Mouse (Mus musculus): ENCODE data around the gene Rel.
A peak's percentile ranks its signal among the peaks of the same experiment; 100 is the strongest.

The Rel gene

GRCm38 (mm10) chr11:23746102-23746501 is 24.7 kb downstream of the Rel start:
- no peak for DNase-seq (ENCODE audit: extremely low read depth, low read depth)

- no peak for DNase-seq (ENCODE audit: extremely low read depth, low read depth)
Observed at GRCm38 (mm10) chr11:23744352-23744751, 26.4 kb downstream of the Rel start.

DNA sequence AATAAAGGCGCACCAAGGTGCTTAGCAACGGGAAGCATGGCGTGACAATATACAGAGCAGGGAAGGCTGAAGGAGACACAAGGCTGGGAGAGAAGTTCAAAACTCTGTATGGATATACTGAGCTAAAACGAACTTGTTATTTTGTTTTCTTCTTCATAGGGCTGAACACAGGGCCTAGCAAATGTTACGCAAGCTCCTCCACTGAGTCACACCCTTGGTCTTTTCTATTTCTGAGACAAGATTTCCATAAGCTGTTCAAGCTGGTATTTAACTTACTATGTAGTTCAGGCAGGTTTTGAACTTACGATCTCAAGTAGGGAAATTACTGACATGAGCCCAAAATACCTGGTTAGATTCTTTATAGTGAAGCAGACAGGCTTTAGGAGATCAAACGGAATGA is 29.4 kb downstream of the Rel start:
- DNase-seq (ENCODE audit: extremely low read depth, low read depth) = no peak

DNA sequence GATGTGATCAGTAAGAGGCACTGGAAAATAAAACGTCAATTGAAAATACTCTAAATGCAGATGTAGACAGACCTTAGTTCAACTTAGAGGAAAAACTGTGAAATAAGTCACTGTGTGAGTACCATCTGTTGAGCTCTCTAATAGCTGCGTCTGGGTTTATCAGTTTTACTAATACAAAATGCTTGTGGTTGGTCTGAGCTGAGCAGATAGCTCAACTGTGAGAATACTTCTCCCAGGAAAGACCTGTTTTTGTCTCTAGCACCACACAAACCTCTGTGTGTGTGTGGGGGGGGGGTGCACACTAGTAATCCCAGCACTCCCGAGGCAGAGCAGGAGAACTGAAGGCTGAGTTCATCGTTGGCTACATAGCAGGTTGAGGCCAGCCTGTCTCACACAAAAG is 29.9 kb downstream of the Rel start:
- DNase-seq (ENCODE audit: extremely low read depth, low read depth) = peak; percentile 29

- no peak for DNase-seq (ENCODE audit: extremely low read depth, low read depth)
Observed at GRCm38 (mm10) chr11:23735820-23736470, 34.8 kb downstream of the Rel start.

GRCm38 (mm10) chr11:23734749-23735286 is 36.0 kb downstream of the Rel start:
- no peak for DNase-seq (ENCODE audit: extremely low read depth, low read depth)

DNA sequence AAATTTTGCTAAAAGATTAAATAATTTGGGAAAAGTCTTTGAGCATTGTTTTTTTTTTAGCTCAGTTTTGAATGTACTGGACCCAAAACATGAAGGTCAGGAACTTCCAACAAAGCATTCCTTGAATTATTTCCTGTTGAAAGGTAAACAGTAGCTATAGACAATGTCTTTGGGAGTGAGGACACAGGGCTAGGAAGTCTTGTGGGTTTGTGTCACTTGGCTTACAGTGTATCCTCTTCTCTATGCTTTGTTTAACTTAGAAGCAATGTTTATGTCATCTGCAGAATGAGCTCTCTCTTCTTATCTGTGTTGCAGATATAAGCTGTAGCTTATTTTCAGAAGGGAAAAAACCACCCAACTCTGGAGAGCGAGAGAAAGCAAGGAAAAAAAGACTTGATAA is 37.9 kb downstream of the Rel start:
- no peak for DNase-seq (ENCODE audit: extremely low read depth, low read depth)

DNA sequence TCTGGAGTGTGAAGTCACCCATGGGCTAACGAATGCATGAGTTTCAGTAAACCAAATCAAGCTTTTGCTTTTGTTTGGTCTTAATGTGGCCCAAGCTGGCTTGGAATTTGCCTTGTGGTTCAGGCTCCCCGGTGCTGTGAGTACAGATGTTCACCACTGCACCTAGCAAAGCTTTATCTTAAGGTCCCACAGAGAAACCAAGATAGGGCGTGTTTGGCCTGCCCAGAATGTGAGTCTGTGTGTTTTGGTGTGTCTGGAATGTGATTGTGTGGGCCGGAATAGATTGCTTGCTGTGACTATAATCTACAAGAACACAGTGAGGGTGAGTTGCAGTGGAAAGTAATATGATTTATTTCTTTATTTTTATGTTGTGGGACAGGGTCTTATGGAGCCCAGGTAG is 40.6 kb downstream of the Rel start:
- DNase-seq (ENCODE audit: extremely low read depth, low read depth) = no peak

GRCm38 (mm10) chr11:23728186-23728585 is 42.6 kb downstream of the Rel start:
- no peak for DNase-seq (ENCODE audit: extremely low read depth, low read depth)

DNA sequence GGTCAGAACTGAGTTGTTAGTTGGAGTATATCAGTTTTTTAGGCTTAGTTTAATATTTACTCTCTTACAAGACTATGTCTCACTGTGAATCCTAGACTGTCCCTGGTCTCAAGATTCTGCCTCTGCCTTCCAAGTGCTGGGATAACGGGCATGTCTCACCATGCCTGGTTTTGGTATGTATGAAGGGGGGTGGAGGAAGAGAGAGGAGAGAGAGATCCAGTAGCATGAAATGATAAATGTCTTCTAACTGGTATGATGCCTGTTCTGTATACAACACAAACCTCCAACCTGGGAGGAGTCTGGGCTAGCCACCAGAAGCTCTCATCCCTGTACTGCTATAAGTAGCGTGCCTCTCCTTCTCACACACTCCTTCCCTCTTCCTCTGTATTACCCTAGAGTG is 44.3 kb downstream of the Rel start:
- DNase-seq (ENCODE audit: extremely low read depth, low read depth) = no peak

- no peak for DNase-seq (ENCODE audit: extremely low read depth, low read depth)
Observed at GRCm38 (mm10) chr11:23725850-23726249, 44.9 kb downstream of the Rel start.

GRCm38 (mm10) chr11:23722326-23722725 is 48.4 kb downstream of the Rel start:
- no peak for DNase-seq (ENCODE audit: extremely low read depth, low read depth)

- DNase-seq (ENCODE audit: extremely low read depth, low read depth) = no peak
Observed at GRCm38 (mm10) chr11:23719825-23720224, 50.9 kb downstream of the Rel start.

DNA sequence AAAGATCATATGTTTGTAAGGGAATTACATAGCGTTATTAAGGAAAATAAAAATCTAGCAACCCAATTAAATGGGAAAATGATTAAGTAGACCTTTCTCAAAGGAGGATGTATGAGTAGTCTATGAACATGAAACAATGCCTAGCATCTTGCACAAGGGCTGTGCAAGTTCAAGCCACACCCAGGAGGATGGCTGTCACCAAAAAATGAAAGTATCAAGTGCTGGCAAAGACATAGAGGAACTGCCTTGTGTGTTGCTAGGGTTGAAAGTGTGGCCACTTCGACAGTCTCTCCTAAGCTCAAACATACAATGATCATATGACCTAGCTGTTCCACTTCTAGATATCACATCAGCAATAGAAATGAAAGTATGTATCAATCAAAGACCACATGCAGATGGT is 51.9 kb downstream of the Rel start:
- no peak for DNase-seq (ENCODE audit: extremely low read depth, low read depth)

DNA sequence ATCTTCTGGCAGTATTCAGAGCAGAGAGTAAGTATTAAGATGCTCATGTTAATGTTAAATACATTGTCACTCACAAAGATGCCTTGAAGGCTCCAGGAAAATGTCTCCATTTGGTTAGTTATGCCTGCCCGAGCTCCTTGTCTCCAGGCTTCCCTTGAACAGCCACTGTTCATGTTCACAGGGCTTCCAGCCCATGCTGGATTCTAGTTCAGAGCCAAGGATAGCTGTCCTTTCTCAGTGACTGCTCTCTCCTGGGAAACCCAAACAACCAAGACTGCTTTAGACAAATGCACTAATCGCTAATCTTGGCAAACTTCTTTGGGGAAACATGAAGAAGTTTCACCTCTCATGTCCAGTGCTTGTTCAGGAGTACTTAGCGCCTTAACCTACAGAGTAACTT is 58.5 kb downstream of the Rel start:
- DNase-seq (ENCODE audit: extremely low read depth, low read depth) = no peak

- DNase-seq (ENCODE audit: extremely low read depth, low read depth) = no peak
Observed at GRCm38 (mm10) chr11:23704604-23705294, 66.0 kb downstream of the Rel start.

DNA sequence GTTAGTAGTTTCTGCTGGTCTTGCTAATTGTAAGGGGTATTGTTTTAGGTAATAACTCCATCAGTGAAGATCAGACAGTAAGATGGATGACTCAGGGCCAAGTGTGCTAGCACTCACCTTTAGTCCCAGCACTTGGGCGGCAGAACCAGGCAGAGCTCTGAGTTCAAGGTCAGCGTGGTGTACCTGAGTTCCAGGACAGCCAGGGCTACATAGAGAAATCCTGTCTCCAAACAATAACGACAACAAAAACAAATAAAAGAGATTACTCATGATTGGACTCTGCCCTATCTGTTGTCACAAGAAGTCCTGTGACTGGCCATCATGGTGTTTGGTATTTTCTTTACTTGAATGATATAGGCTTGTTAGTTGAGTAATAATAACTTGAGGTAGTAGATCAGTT is 68.9 kb downstream of the Rel start:
- no peak for DNase-seq (ENCODE audit: extremely low read depth, low read depth)

GRCm38 (mm10) chr11:23699414-23700095 is 71.2 kb downstream of the Rel start:
- no peak for DNase-seq (ENCODE audit: extremely low read depth, low read depth)

DNA sequence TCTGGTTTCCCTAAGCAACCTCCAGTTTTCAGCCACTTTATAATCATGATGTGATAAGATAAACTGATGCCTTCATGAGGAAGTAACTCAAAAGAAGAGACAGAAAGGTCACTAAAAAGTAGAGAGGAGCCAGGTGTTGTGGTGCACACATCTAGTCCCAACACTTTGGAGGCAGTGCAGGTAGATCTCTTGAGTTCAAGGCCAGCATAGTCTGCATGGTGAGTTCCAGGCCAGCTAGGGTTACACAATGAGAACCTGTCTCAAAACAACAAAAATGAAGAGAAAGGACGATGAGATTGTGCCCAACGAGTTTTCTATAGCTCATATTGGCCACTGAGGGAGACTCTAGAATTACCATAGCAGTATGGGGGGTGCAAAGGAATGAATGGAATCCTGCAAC is 72.2 kb downstream of the Rel start:
- no peak for DNase-seq (ENCODE audit: extremely low read depth, low read depth)

- no peak for DNase-seq (ENCODE audit: extremely low read depth, low read depth)
Observed at GRCm38 (mm10) chr11:23695847-23696246, 74.9 kb downstream of the Rel start.

DNA sequence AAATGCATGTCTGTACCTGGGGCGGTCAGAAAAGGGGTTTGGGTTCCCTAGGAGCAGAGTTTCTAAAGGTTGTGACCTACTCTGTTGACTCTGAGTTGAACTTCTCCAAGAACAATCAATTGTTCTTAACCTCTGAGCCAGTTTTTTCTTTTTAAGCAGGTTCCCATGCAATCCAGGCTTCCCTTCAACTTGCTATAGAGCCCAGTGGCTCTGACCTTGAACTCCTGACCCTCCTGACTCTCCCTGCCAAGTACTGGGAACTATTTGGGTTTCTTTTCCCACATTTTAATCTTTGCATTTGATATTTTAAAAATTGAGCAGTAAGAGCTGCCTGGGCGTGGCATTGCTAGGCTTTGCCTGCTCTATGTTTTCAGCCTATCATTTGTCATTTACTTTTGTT is 77.5 kb downstream of the Rel start:
- DNase-seq (ENCODE audit: extremely low read depth, low read depth) = no peak

DNA sequence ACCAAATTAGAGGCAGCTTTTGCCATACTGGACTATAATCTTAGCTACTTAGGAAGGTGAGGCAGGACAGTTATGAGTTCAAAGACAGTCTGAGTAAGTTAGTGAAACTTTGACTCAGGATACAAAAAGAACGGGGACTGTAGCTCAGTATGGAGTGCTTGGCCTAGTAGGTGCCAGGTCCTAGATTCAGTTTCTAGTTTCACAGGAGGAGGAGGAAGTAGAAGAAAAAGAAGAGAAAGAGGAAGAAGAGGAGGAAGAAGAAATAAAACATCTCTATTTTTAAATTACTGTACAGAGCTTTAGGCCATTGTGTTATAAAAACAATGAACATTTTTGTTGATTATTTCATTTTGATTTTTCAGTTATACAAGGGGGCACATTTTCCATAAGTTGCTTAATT is 82.7 kb downstream of the Rel start:
- DNase-seq (ENCODE audit: extremely low read depth, low read depth) = no peak
